Mouse (Mus musculus): ENCODE measurements around the gene Fgf15.

Fgf15 gene

GRCm38 (mm10) chr7:144896294-144897218 is at the start of gene Fgf15:
Gene Fgf15 (plus strand): TSS chr7:144896531.
- in situ Hi-C loops (cut with MboI, MseI) = no loop called here

- in situ Hi-C loops (cut with MboI, MseI) = no loop called here
Observed at GRCm38 (mm10) chr7:144847067-144847466, 49.3 kb upstream of the Fgf15 start, which contains the start of gene Fgf4. Gene Fgf4 (plus strand): TSS chr7:144847367.

- in situ Hi-C loops (cut with MboI, MseI) = no loop called here
Observed at GRCm38 (mm10) chr7:144851321-144851720, 45.0 kb upstream of the Fgf15 start.

- in situ Hi-C loops (cut with MboI, MseI) = no loop called here
Observed at GRCm38 (mm10) chr7:144854966-144855365, 41.4 kb upstream of the Fgf15 start.

GRCm38 (mm10) chr7:144857158-144857557 is 39.2 kb upstream of the Fgf15 start:
- in situ Hi-C loops (cut with MboI, MseI) = no loop called here

- in situ Hi-C loops (cut with MboI, MseI) = no loop called here
Observed at GRCm38 (mm10) chr7:144857826-144858342, 38.4 kb upstream of the Fgf15 start.

- in situ Hi-C loops (cut with MboI, MseI) = no loop called here
Observed at GRCm38 (mm10) chr7:144858702-144859101, 37.6 kb upstream of the Fgf15 start.

- in situ Hi-C loops (cut with MboI, MseI) = no loop called here
Observed at GRCm38 (mm10) chr7:144861056-144861768, 35.1 kb upstream of the Fgf15 start.

- in situ Hi-C loops (cut with MboI, MseI) = no loop called here
Observed at GRCm38 (mm10) chr7:144861769-144862070, 34.6 kb upstream of the Fgf15 start.

GRCm38 (mm10) chr7:144862126-144862525 is 34.2 kb upstream of the Fgf15 start:
- in situ Hi-C loops (cut with MboI, MseI) = no loop called here

- in situ Hi-C loops (cut with MboI, MseI) = no loop called here
Observed at GRCm38 (mm10) chr7:144862712-144863111, 33.6 kb upstream of the Fgf15 start.

- in situ Hi-C loops (cut with MboI, MseI) = no loop called here
Observed at GRCm38 (mm10) chr7:144863196-144863595, 33.1 kb upstream of the Fgf15 start.

- in situ Hi-C loops (cut with MboI, MseI) = no loop called here
Observed at GRCm38 (mm10) chr7:144864160-144864670, 32.1 kb upstream of the Fgf15 start.

GRCm38 (mm10) chr7:144867161-144867560 is 29.2 kb upstream of the Fgf15 start:
- in situ Hi-C loops (cut with MboI, MseI) = no loop called here

GRCm38 (mm10) chr7:144867602-144868001 is 28.7 kb upstream of the Fgf15 start:
- in situ Hi-C loops (cut with MboI, MseI) = no loop called here

GRCm38 (mm10) chr7:144872420-144872819 is 23.9 kb upstream of the Fgf15 start:
- in situ Hi-C loops (cut with MboI, MseI) = no loop called here

- in situ Hi-C loops (cut with MboI, MseI) = no loop called here
Observed at GRCm38 (mm10) chr7:144873160-144873559, 23.2 kb upstream of the Fgf15 start.

GRCm38 (mm10) chr7:144874226-144874625 is 22.1 kb upstream of the Fgf15 start:
- in situ Hi-C loops (cut with MboI, MseI) = no loop called here

- in situ Hi-C loops (cut with MboI, MseI) = no loop called here
Observed at GRCm38 (mm10) chr7:144878401-144878800, 17.9 kb upstream of the Fgf15 start.

GRCm38 (mm10) chr7:144883106-144883505 is 13.2 kb upstream of the Fgf15 start:
- in situ Hi-C loops (cut with MboI, MseI) = loop anchor here (5.0 kb wide), 1 partner anchor 96 kb away; no protein-coding TSS in a partner anchor

- in situ Hi-C loops (cut with MboI, MseI) = no loop called here
Observed at GRCm38 (mm10) chr7:144887672-144888071, 8.7 kb upstream of the Fgf15 start.

- in situ Hi-C loops (cut with MboI, MseI) = no loop called here
Observed at GRCm38 (mm10) chr7:144888564-144889299, 7.6 kb upstream of the Fgf15 start.
